ENCODE assay signal across 9 mouse cellular contexts in the genomic region with DNA sequence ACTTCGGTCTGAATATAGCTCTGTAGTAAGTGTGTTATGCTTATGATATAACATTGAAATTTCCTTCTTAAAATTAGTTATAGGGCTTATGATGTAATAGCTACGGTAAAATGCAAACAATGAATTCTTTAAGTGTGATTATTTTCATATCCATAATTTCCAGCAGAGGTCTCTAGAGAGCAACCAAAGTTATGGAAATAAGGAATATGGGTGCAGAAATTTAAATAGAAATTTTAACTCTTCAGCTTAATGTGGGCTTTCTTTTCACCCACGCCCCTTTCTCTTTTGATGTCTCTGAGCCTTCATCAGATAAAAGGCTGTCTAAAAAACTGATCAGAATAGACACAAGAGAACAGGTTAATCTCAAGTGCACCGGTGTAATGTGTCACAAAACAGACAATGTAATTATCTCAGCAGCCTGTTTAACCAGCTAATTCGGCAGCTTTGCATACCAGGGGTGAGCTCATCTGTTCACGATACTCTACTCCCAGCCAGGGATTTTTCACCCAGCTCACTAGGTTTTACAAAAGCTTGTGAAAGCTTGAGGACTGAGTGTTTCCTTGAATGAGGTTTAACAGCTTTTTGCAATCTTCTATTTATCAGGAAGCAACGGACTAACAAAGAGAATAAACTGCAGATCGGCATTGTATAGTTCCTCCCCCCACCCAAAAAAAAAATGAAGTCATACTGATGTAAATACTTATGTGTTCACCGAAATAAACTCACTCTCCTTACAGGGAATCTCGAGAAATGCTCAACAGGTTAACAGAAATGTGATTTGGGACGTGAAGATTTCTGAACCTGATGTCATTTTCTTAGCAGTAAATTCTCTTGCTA.
A peak's percentile ranks its signal among the peaks of the same experiment; 100 is the strongest.
DNase-seq lines count a peak whose midpoint lies in the region; ATAC-seq and TF ChIP-seq lines count a peak whose summit lies in the region.
"Had no signal": no experiment of that assay in that cellular context is flagged by ENCODE, and none has a peak within 500 bp of the region (broad histone marks: within the 10 kb centered on the region; RNA-seq: fewer than 3 reads in every experiment).

No protein-coding gene starts in this region.

- H3K4me1 ChIP-seq in heart, postnatal 0 days (ENCODE audit: control insufficient read depth, insufficient read depth): no peaks in the 10 kb centered on the region
- H3K4me1 ChIP-seq in thymus, adult 2 months (replicated peaks; ENCODE audit: control insufficient read depth, insufficient read depth, low read length): no peaks in the 10 kb centered on the region
- peaks cover 7% of the 10 kb centered on the region for H3K4me1 ChIP-seq in forebrain, embryonic 15.5 days
- H3K4me1 ChIP-seq in midbrain, embryonic 14.5 days (ENCODE audit: control insufficient read depth, insufficient read depth, low read length): no peaks in the 10 kb centered on the region

- no peaks in the 10 kb centered on the region for H3K27me3 ChIP-seq in heart, postnatal 0 days (ENCODE audit: control insufficient read depth, insufficient read depth, low read length)
- H3K27me3 ChIP-seq in thymus, adult 2 months (ENCODE audit: control insufficient read depth, insufficient read depth, low read length): no peaks in the 10 kb centered on the region
- H3K27me3 ChIP-seq in forebrain, embryonic 15.5 days: no peaks in the 10 kb centered on the region
- no peaks in the 10 kb centered on the region for H3K27me3 ChIP-seq in midbrain, embryonic 14.5 days (ENCODE audit: control insufficient read depth, insufficient read depth, low read length)
- H3K27me3 ChIP-seq: limb, embryonic 12.5 days had no signal

- peak overlapping the region; percentile 20; the same call in 1 of the 2 replicates for H3K4me3 ChIP-seq in heart, postnatal 0 days (ENCODE audit: low read depth, low read length)
- no peak overlapping the region for H3K4me3 ChIP-seq in thymus, adult 2 months (ENCODE audit: control insufficient read depth, insufficient read depth, low read length)
- peak overlapping the region; percentile 12 for H3K4me3 ChIP-seq in forebrain, embryonic 15.5 days
- H3K4me3 ChIP-seq in midbrain, embryonic 14.5 days (replicated peaks; ENCODE audit: low read depth, low read length): no peak overlapping the region
- H3K4me3 ChIP-seq: limb, embryonic 12.5 days had no signal

- H3K27ac ChIP-seq in heart, postnatal 0 days (ENCODE audit: low read depth): no peak overlapping the region
- no peak overlapping the region for H3K27ac ChIP-seq in thymus, adult 2 months (ENCODE audit: control insufficient read depth, insufficient read depth, low read length)
- no peak overlapping the region for H3K27ac ChIP-seq in forebrain, embryonic 15.5 days (replicated peaks)
- no peak overlapping the region for H3K27ac ChIP-seq in midbrain, embryonic 14.5 days (replicated peaks; ENCODE audit: low read depth, low read length)
- H3K27ac ChIP-seq: limb, embryonic 12.5 days had no signal

- H3K4me2 ChIP-seq in heart, postnatal 0 days (ENCODE audit: low read depth, low read length): peak overlapping the region; percentile 36
- peak overlapping the region; percentile 37 for H3K4me2 ChIP-seq in forebrain, embryonic 15.5 days (replicated peaks)
- H3K4me2 ChIP-seq in midbrain, embryonic 14.5 days (ENCODE audit: low read length): peak overlapping the region; percentile 43
- H3K4me2 ChIP-seq: limb, embryonic 12.5 days had no signal

- peak; percentile 41 for TF ChIP-seq CTCF in heart, postnatal 0 days (IDR thresholded peaks at IDR 0.05; ENCODE audit: low read depth)
- no peak for TF ChIP-seq CTCF in thymus, adult 2 months (IDR thresholded peaks at IDR 0.05; ENCODE audit: borderline replicate concordance, control insufficient read depth, extremely low read depth, insufficient read depth, low read length, poor library complexity)

- H3K9me3 ChIP-seq in heart, postnatal 0 days (replicated peaks; ENCODE audit: control insufficient read depth, low read length): no peaks in the 10 kb centered on the region
- H3K9me3 ChIP-seq in forebrain, embryonic 15.5 days: no peaks in the 10 kb centered on the region
- no peaks in the 10 kb centered on the region for H3K9me3 ChIP-seq in midbrain, embryonic 14.5 days (ENCODE audit: control insufficient read depth, low read length)
- H3K9me3 ChIP-seq: limb, embryonic 12.5 days had no signal

- DNase-seq in heart, postnatal 0 days (ENCODE audit: low spot score): peak; percentile 41
- DNase-seq in heart, adult 9 months (ENCODE audit: low spot score in 2 of 2): no peak
- peak; percentile 5 for DNase-seq in thymus, adult 2 months
- no peak for DNase-seq in thymus, postnatal 4 days
- peak; percentile 78 for DNase-seq in midbrain, embryonic 14.5 days
- no peak for DNase-seq in adrenal gland, postnatal 25 days
- DNase-seq in adrenal gland, adult 8-10 months: no peak

- TF ChIP-seq EP300 in heart, postnatal 0 days (IDR thresholded peaks at IDR 0.05; ENCODE audit: low read depth): no peak

- ATAC-seq in heart, postnatal 0 days (ENCODE audit: insufficient read depth, low read depth): no peak
- ATAC-seq in forebrain, embryonic 15.5 days (replicated peaks): peak; percentile 78
- no peak for ATAC-seq in midbrain, embryonic 14.5 days (ENCODE audit: low FRiP score, low TSS enrichment)

- TF ChIP-seq POLR2A in thymus, adult 2 months (IDR thresholded peaks at IDR 0.05; ENCODE audit: control insufficient read depth, extremely low read depth, insufficient read depth, low read length, poor library complexity): no peak

- H3K9ac ChIP-seq in heart, postnatal 0 days (replicated peaks; ENCODE audit: low read depth, low read length): no peak overlapping the region
- H3K9ac ChIP-seq in forebrain, embryonic 15.5 days (replicated peaks): peak overlapping the region; percentile 37; the same call in 1 of the 2 replicates
- H3K9ac ChIP-seq in midbrain, embryonic 14.5 days (replicated peaks; ENCODE audit: low read length): no peak overlapping the region; the same call in 1 of the 2 replicates
- H3K9ac ChIP-seq: limb, embryonic 12.5 days had no signal

- H3K36me3 ChIP-seq in heart, postnatal 0 days (replicated peaks; ENCODE audit: control insufficient read depth, insufficient read depth, low read length): no peaks in the 10 kb centered on the region
- no peaks in the 10 kb centered on the region for H3K36me3 ChIP-seq in thymus, adult 2 months (ENCODE audit: control insufficient read depth, insufficient read depth, low read length)
- H3K36me3 ChIP-seq in forebrain, embryonic 15.5 days: no peaks in the 10 kb centered on the region
- no peaks in the 10 kb centered on the region for H3K36me3 ChIP-seq in midbrain, embryonic 14.5 days (ENCODE audit: control insufficient read depth, insufficient read depth, low read length)
- H3K36me3 ChIP-seq: limb, embryonic 12.5 days had no signal

- 36% methylated on average over 11 of the region's 11 CpGs for WGBS in heart, postnatal 0 days
- 16% methylated on average over 11 of the region's 11 CpGs for WGBS in thymus, adult 2 months
- 19% methylated on average over 11 of the region's 11 CpGs for WGBS in forebrain, embryonic 15.5 days
- 39% methylated on average over 11 of the region's 11 CpGs for WGBS in midbrain, embryonic 14.5 days

Comparison
In these comparisons a context has a peak if more than half of its experiments do, and no peak if none do; other contexts are left out.
1. DNase-seq: peak in heart, postnatal 0 days (single experiment), thymus, adult 2 months (single experiment) and midbrain, embryonic 14.5 days (single experiment); none in heart, adult 9 months (0 of 2), thymus, postnatal 4 days (single experiment), adrenal gland, postnatal 25 days (single experiment) and adrenal gland, adult 8-10 months (single experiment).
2. H3K4me3 ChIP-seq: peak in heart, postnatal 0 days (single experiment) and forebrain, embryonic 15.5 days (single experiment); none in thymus, adult 2 months (single experiment) and midbrain, embryonic 14.5 days (single experiment).
3. Peak in every context shown above with its lines, with median percentiles within 50 percentile points of each other: H3K4me2 ChIP-seq.